In the genomic region with DNA sequence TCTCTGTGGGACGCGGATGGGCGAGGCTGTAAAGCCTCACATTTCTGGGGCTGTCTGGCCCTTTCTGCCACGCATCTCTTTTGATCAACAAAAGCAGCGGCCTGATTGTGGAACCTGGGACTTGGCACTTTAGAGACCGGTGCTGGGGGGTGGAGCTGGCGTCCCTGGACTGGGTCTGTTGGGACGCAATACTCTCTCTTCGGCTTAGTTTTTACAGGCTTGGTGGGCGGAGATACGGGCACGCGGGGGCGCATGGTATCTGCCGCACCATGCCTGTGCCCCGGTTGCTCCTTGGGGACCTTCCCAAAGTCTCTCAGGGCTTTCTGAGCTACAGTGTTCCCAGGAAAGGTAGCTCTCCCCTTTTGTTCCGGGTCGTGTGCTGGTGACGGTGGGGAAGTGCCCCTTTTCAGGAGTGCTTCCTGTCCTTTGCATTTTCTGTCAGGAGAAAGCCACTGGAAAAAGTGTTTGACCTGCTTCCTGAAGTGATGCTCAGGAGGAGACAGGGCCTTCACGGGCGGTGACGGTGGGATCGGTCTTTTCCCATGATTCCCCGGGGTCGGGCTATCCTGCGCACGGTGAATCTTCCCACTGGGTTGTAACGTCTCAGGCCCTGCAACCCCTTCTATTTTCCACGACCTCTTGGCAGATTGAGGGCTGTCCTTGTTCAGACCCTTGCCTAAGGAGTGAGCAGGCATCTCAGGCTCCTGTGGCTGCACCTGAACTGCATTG, we compare ENCODE assay signal across 11 mouse cellular contexts. TPM values are rescaled to one million over a fixed set of nuclear protein-coding genes. Genes with fewer than 3 reads are reported as not detected.
DNase-seq lines count a peak whose midpoint lies in the region; ATAC-seq lines count a peak whose summit lies in the region.
"Had no signal": no experiment of that assay in that cellular context is flagged by ENCODE, and none has a peak within 500 bp of the region (broad histone marks: within the 10 kb centered on the region; RNA-seq: fewer than 3 reads in every experiment).

No protein-coding gene starts in this region.

- peak overlapping the region; percentile 23; the same call in 1 of the 2 replicates for H3K9ac ChIP-seq in heart, embryonic 15.5 days
- peak overlapping the region; percentile 28; the same call in 1 of the 2 replicates for H3K9ac ChIP-seq in embryonic facial prominence, embryonic 11.5 days (replicated peaks; ENCODE audit: low read length)
- no peak overlapping the region for H3K9ac ChIP-seq in intestine, embryonic 14.5 days (ENCODE audit: low read length)
- no peak overlapping the region for H3K9ac ChIP-seq in midbrain, embryonic 16.5 days (ENCODE audit: low read depth, low read length)

- no peak for DNase-seq in heart, adult 11 months
- no peak for DNase-seq in embryonic facial prominence, embryonic 11.5 days (ENCODE audit: low spot score)
- DNase-seq in intestine, embryonic 14.5 days (ENCODE audit: low spot score): no peak
- DNase-seq in layer of hippocampus, adult 18-20 months (ENCODE audit: low spot score in 2 of 2): no peak
- DNase-seq in urinary bladder, postnatal 10 days (ENCODE audit: low spot score): no peak
- no peak for DNase-seq in adrenal gland, adult 8-10 months
- DNase-seq: cerebellum, adult 18-20 months had no signal

- no peaks in the 10 kb centered on the region for H3K36me3 ChIP-seq in heart, embryonic 15.5 days
- H3K36me3 ChIP-seq in embryonic facial prominence, embryonic 11.5 days (replicated peaks; ENCODE audit: control insufficient read depth, insufficient read depth, low read depth, low read length): no peaks in the 10 kb centered on the region
- H3K36me3 ChIP-seq in intestine, embryonic 14.5 days (ENCODE audit: control insufficient read depth, insufficient read depth, low read length): no peaks in the 10 kb centered on the region
- no peaks in the 10 kb centered on the region for H3K36me3 ChIP-seq in midbrain, embryonic 16.5 days (ENCODE audit: control insufficient read depth, insufficient read depth, low read length)

- H3K4me3 ChIP-seq in heart, embryonic 15.5 days: peak overlapping the region; percentile 26
- no peak overlapping the region for H3K4me3 ChIP-seq in embryonic facial prominence, embryonic 11.5 days (ENCODE audit: low read depth, low read length)
- H3K4me3 ChIP-seq in intestine, embryonic 14.5 days (ENCODE audit: low read depth, low read length): 0 out of 2 replicates have a peak overlapping the region, but pooled peaks have one; percentile 2
- H3K4me3 ChIP-seq in midbrain, embryonic 16.5 days (ENCODE audit: low read depth, low read length): no peak overlapping the region

- H3K27ac ChIP-seq in heart, embryonic 15.5 days: no peak overlapping the region
- H3K27ac ChIP-seq in embryonic facial prominence, embryonic 11.5 days (replicated peaks; ENCODE audit: low read depth, low read length): no peak overlapping the region
- no peak overlapping the region for H3K27ac ChIP-seq in intestine, embryonic 14.5 days (ENCODE audit: low read depth)
- H3K27ac ChIP-seq in midbrain, embryonic 16.5 days (ENCODE audit: low read length): no peak overlapping the region
- H3K27ac ChIP-seq: macrophage had no signal

- peaks cover 9% of the 10 kb centered on the region; the same call in 1 of the 2 replicates for H3K4me1 ChIP-seq in heart, embryonic 15.5 days (replicated peaks)
- H3K4me1 ChIP-seq in embryonic facial prominence, embryonic 11.5 days (ENCODE audit: control insufficient read depth, insufficient read depth, low read length): no peaks in the 10 kb centered on the region
- H3K4me1 ChIP-seq in intestine, embryonic 14.5 days (replicated peaks; ENCODE audit: control insufficient read depth, insufficient read depth, low read length): no peaks in the 10 kb centered on the region
- 0 out of 2 replicates have a peak, but pooled peaks cover 5% of the 10 kb centered on the region for H3K4me1 ChIP-seq in midbrain, embryonic 16.5 days (ENCODE audit: control insufficient read depth, insufficient read depth, low read length)

- H3K4me2 ChIP-seq in heart, embryonic 15.5 days: peak overlapping the region; percentile 53
- H3K4me2 ChIP-seq in embryonic facial prominence, embryonic 11.5 days (ENCODE audit: low read depth, low read length): no peak overlapping the region
- peak overlapping the region; percentile 42 for H3K4me2 ChIP-seq in intestine, embryonic 14.5 days (ENCODE audit: low read length)
- H3K4me2 ChIP-seq in midbrain, embryonic 16.5 days (ENCODE audit: low read length): peak overlapping the region; percentile 49

- no peak for ATAC-seq in heart, embryonic 15.5 days (replicated peaks; ENCODE audit: insufficient number of reproducible peaks, insufficient read depth, low FRiP score, low read depth)
- no peak for ATAC-seq in embryonic facial prominence, embryonic 11.5 days (replicated peaks; ENCODE audit: insufficient number of reproducible peaks, low FRiP score, low TSS enrichment, low read depth)
- no peak for ATAC-seq in intestine, embryonic 14.5 days (replicated peaks; ENCODE audit: low FRiP score, low TSS enrichment, low read depth)
- no peak for ATAC-seq in midbrain, embryonic 16.5 days

- peaks cover 13% of the 10 kb centered on the region for H3K27me3 ChIP-seq in heart, embryonic 15.5 days
- H3K27me3 ChIP-seq in embryonic facial prominence, embryonic 11.5 days (ENCODE audit: control insufficient read depth, insufficient read depth, low read length): no peaks in the 10 kb centered on the region
- H3K27me3 ChIP-seq in intestine, embryonic 14.5 days (replicated peaks; ENCODE audit: control insufficient read depth, insufficient read depth, low read length): 0 out of 2 replicates have a peak, but pooled peaks cover 3% of the 10 kb centered on the region
- no peaks in the 10 kb centered on the region; the same call in 1 of the 2 replicates for H3K27me3 ChIP-seq in midbrain, embryonic 16.5 days (ENCODE audit: control insufficient read depth, insufficient read depth, low read depth, low read length)

- 24% methylated on average over 29 of the region's 29 CpGs for WGBS in heart, embryonic 15.5 days
- WGBS in embryonic facial prominence, embryonic 11.5 days: 36% methylated on average over 29 of the region's 29 CpGs
- 32% methylated on average over 29 of the region's 29 CpGs for WGBS in intestine, embryonic 14.5 days
- WGBS in midbrain, embryonic 16.5 days: 36% methylated on average over 29 of the region's 29 CpGs

- no peaks in the 10 kb centered on the region for H3K9me3 ChIP-seq in heart, embryonic 15.5 days (replicated peaks)
- H3K9me3 ChIP-seq in embryonic facial prominence, embryonic 11.5 days (replicated peaks; ENCODE audit: control insufficient read depth, low read length): no peaks in the 10 kb centered on the region
- no peaks in the 10 kb centered on the region for H3K9me3 ChIP-seq in intestine, embryonic 14.5 days (ENCODE audit: control insufficient read depth, low read length)
- H3K9me3 ChIP-seq in midbrain, embryonic 16.5 days (replicated peaks; ENCODE audit: control insufficient read depth, low read length, poor library complexity, severe bottlenecking): no peaks in the 10 kb centered on the region

RNA-seq across cellular contexts. Expression of gene Spata31d1d, which starts 5.2 kb away (rescaled TPM):
- polyA plus RNA-seq in heart, embryonic 15.5 days (2015; fragmentation: Nextera tagmentation; extraction: Ambion mirVana): not detected in 2 replicates
- not detected in 2 replicates for polyA plus RNA-seq in embryonic facial prominence, embryonic 11.5 days (2014; fragmentation: Nextera tagmentation; extraction: Ambion mirVana)
- polyA plus RNA-seq in intestine, embryonic 14.5 days (2014; fragmentation: Nextera tagmentation; extraction: Ambion mirVana): not detected in 2 replicates
- polyA plus RNA-seq in midbrain, embryonic 16.5 days (2015; fragmentation: Nextera tagmentation; extraction: Ambion mirVana): not detected in 2 replicates
- total RNA-seq in layer of hippocampus, adult 18-20 months (2021): not detected
- not detected for total RNA-seq in adrenal gland, adult 8-10 months (2022)
- total RNA-seq: gastrocnemius, postnatal 4 days had no signal
- polyA plus RNA-seq: macrophage had no signal

RNA-seq across cellular contexts. Expression of gene Spata31d1b, which starts 14.2 kb away (rescaled TPM):
- not detected in 2 replicates for polyA plus RNA-seq in heart, embryonic 15.5 days (2015; fragmentation: Nextera tagmentation; extraction: Ambion mirVana)
- not detected in 2 replicates for polyA plus RNA-seq in embryonic facial prominence, embryonic 11.5 days (2014; fragmentation: Nextera tagmentation; extraction: Ambion mirVana)
- polyA plus RNA-seq in intestine, embryonic 14.5 days (2014; fragmentation: Nextera tagmentation; extraction: Ambion mirVana): not detected in 2 replicates
- not detected in 2 replicates for polyA plus RNA-seq in midbrain, embryonic 16.5 days (2015; fragmentation: Nextera tagmentation; extraction: Ambion mirVana)
- not detected for total RNA-seq in layer of hippocampus, adult 18-20 months (2021)
- not detected for total RNA-seq in adrenal gland, adult 8-10 months (2022)
- polyA plus RNA-seq: macrophage had no signal

RNA-seq across cellular contexts. Expression of gene Spata31d1a, which starts 16.2 kb away (rescaled TPM):
- polyA plus RNA-seq in heart, embryonic 15.5 days (2015; fragmentation: Nextera tagmentation; extraction: Ambion mirVana): 0.03 TPM in 2 replicates
- polyA plus RNA-seq in embryonic facial prominence, embryonic 11.5 days (2014; fragmentation: Nextera tagmentation; extraction: Ambion mirVana): 0.11 TPM in 1 of 2 replicates, not detected in the other
- polyA plus RNA-seq in intestine, embryonic 14.5 days (2014; fragmentation: Nextera tagmentation; extraction: Ambion mirVana): 0.07 TPM in 1 of 2 replicates, not detected in the other
- 0.16 and 0.30 TPM in 2 replicates for polyA plus RNA-seq in midbrain, embryonic 16.5 days (2015; fragmentation: Nextera tagmentation; extraction: Ambion mirVana)
- under 1 TPM; 0.53 to 0.57 TPM for total RNA-seq in layer of hippocampus, adult 18-20 months (2021)
- total RNA-seq in adrenal gland, adult 8-10 months (2022): not detected
- polyA plus RNA-seq: macrophage had no signal

RNA-seq across cellular contexts. Expression of gene 1700014D04Rik, which starts 20.2 kb away (rescaled TPM):
- 0.04 TPM in 1 of 2 replicates, not detected in the other for polyA plus RNA-seq in heart, embryonic 15.5 days (2015; fragmentation: Nextera tagmentation; extraction: Ambion mirVana)
- not detected in 2 replicates for polyA plus RNA-seq in embryonic facial prominence, embryonic 11.5 days (2014; fragmentation: Nextera tagmentation; extraction: Ambion mirVana)
- not detected in 2 replicates for polyA plus RNA-seq in intestine, embryonic 14.5 days (2014; fragmentation: Nextera tagmentation; extraction: Ambion mirVana)
- 0.24 and 0.52 TPM in 2 replicates for polyA plus RNA-seq in midbrain, embryonic 16.5 days (2015; fragmentation: Nextera tagmentation; extraction: Ambion mirVana)
- under 1 TPM; 0.66 to 0.67 TPM for total RNA-seq in layer of hippocampus, adult 18-20 months (2021)
- total RNA-seq in adrenal gland, adult 8-10 months (2022): under 1 TPM in 2 of 4 experiments, not detected in 2; 0.09 to 0.48 TPM
- total RNA-seq: gastrocnemius, postnatal 4 days had no signal
- polyA plus RNA-seq: macrophage had no signal

RNA-seq across cellular contexts. Expression of gene 4921517D22Rik, which starts 32.4 kb away (rescaled TPM):
- not detected in 2 replicates for polyA plus RNA-seq in heart, embryonic 15.5 days (2015; fragmentation: Nextera tagmentation; extraction: Ambion mirVana)
- polyA plus RNA-seq in embryonic facial prominence, embryonic 11.5 days (2014; fragmentation: Nextera tagmentation; extraction: Ambion mirVana): not detected in 2 replicates
- polyA plus RNA-seq in intestine, embryonic 14.5 days (2014; fragmentation: Nextera tagmentation; extraction: Ambion mirVana): not detected in 2 replicates
- not detected in 2 replicates for polyA plus RNA-seq in midbrain, embryonic 16.5 days (2015; fragmentation: Nextera tagmentation; extraction: Ambion mirVana)
- total RNA-seq in layer of hippocampus, adult 18-20 months (2021): not detected
- not detected for total RNA-seq in adrenal gland, adult 8-10 months (2022)
- total RNA-seq: gastrocnemius, postnatal 4 days had no signal
- polyA plus RNA-seq: macrophage had no signal

Comparison
In these comparisons a context has a peak if more than half of its experiments do, and no peak if none do; other contexts are left out.
1. H3K4me3 ChIP-seq: peak in heart, embryonic 15.5 days (single experiment) and intestine, embryonic 14.5 days (single experiment); none in embryonic facial prominence, embryonic 11.5 days (single experiment) and midbrain, embryonic 16.5 days (single experiment).
2. H3K9ac ChIP-seq: peak in heart, embryonic 15.5 days (single experiment) and embryonic facial prominence, embryonic 11.5 days (single experiment); none in intestine, embryonic 14.5 days (single experiment) and midbrain, embryonic 16.5 days (single experiment).